Mouse (Mus musculus) B cell, adult 2 months (primary cell): ENCODE measurements around the gene Idh2.

Source experiments
- DNase-seq, 2 experiments: peaks; one replicate each; pipeline ENCODE4 v3.0.0; 2022

Idh2 gene

DNA sequence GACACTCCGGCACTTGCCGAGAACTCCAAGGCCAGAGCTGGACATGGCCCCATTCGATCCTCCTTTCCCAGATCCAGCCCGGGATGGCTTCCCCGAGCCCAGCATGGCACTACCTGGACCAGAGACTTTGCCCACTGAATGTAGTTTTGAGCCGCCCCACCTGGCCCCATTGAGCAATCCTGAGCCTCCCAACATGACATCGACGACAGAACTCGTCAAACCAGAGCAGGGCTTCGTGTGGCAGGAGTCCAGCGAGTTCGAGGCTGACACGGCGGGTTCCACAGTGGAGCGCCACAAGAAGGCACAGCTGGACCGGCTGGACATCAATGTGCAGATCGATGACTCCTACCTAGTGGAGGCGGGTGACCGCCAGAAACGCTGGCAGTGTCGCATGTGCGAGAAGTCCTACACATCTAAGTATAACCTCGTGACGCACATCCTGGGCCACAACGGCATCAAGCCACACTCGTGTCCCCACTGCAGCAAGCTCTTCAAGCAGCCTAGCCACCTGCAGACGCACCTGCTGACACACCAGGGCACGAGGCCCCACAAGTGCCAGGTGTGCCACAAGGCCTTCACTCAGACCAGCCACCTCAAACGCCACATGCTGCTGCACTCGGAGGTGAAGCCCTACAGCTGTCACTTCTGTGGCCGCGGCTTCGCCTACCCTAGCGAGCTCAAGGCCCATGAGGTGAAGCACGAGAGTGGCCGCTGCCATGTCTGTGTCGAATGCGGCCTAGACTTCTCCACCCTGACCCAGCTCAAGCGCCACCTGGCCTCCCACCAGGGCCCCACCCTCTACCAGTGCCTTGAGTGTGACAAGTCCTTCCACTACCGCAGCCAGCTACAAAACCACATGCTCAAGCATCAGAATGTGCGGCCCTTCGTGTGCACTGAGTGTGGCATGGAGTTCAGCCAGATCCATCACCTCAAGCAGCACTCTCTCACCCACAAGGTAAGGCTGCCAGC is 33.3 kb downstream of the Idh2 start:
- DNase-seq: no peak

DNA sequence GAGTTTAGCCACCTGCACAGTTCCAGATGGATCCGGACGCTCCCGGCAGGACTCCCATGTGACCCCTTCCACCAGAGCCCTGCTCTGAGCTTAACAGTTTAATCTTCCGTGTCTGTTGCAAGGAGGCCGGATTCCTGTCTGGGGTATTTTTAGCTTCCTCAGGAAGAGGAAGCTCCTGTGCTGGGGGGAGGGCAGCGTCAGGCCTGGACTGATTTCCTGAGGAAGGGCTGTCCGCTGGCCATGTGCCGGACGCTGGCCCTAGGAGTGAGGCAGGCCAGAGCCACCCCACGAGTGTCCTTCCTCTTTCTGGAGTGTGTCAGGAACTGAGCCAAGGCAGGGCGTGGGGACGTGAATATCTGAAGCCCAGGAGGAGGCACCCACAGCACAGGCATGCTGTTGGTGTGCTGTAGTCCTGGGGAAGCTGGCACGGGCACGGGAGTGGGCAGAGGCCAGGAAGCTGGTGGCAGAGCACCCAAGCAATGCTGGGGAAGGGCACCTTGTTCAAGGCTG is 36.3 kb downstream of the Idh2 start:
- peak; percentile 45 to 47 for DNase-seq

DNA sequence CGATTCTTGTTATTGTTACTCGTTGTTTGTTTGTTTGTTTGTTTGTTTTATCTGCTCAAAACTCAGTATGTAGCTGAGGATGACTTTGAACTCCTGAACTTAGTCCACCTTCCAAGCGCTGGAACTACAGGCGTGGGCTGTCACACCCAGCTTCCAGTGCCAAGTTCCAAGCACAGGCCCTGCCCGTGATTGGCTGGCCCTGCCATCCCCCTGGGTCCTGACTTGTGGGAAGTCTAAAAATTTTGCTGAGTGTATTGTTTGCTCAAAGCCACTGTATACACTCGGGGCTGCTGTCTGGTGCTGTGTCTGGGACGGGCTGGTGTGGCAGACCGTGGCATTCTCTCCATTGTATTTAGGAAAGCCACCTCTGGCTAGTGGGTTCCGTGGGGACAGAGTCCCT is 37.4 kb downstream of the Idh2 start:
- no peak for DNase-seq

DNA sequence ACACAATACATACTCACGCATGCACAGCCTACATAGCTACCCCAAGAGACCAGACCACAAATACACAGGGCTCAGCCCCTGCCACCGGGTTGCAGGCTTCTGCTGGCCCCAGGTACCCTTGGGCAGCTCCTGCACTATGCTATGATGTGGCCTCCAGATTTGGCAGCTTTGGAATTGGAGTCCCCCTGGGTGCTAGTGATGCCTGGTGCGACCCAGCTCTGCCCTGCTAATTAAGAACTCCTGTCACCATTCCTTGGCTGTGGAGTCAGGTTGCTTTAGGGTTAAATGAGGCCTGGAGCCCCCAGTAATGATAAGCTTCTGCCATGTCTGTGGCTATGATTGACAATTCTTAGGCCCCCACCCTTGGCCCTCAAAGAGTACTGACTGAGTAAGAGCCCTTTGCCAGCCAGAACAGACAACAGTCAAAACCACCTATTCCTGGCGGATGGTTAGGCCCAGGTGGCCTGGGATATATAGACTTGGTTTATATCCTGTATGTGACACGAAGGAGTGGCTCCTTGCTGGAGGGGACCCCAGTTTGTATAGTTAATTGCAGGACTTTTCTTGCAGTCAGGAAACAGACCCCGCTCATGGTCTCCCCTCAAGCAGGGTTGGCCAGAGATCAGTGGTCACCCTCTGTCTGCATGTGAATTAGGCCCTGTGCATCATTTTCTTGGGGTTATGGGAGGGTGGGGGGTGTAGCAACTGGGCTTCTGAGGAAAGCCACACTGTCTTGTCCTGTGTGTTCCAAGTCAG is 38.1 kb downstream of the Idh2 start:
- no peak for DNase-seq

DNA sequence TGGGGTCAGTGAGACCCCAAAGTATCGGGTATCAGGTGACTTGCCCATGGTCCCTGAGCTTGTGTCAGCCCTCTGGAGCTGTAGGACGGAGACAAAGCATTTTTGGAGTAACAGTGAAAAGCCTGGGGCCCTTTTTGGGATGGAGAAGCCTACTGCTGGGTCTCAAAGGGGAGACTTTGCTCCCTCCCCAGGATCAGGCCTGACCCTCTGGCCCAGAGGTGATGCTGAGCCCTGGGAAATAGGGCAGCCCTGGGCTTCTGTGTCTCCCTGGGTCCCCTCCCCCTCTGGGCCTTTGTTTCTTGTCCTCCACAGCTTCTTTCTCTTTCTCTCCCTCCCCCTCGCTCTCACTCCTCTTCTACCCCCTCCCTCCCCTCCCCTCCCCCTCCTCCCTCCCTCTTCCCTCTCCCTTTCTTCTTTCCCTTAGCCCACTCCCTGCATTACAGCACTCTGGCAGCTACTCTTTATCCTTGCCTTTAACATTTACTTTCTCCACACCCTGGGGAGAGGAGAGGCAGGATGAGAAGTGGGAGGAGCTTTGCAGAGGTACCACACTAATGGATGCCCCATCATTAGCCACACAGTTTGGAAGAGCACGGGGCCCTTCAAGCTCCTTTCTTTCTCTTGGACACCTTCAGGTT is 39.1 kb downstream of the Idh2 start:
- no peak for DNase-seq

DNA sequence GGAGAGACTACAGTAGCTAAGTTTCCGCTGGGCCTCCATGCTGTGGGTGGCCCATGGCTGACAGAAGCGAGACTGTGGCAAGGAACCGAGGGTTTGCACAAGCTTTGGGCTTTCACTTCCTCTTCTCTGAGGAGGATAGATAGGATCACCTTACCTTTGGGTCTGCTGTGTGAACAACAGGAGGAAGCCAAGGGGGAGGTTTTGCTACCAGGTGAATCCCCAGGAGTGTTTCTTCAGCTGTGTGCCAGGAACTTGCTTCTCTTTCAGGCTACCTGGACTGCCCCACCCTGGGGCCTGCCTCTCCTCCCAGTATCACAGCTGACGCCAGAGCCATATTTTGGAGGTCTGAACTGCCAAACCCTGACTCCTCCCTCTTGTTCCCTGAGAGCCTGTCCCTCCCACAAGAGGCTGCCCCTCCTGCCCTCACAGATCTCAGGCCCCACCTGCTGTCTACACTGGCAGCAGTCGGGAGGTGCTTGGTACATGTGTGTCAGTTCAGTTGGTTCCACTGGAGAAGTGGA is 40.2 kb downstream of the Idh2 start:
- DNase-seq: peak; percentile 77 to 81

DNA sequence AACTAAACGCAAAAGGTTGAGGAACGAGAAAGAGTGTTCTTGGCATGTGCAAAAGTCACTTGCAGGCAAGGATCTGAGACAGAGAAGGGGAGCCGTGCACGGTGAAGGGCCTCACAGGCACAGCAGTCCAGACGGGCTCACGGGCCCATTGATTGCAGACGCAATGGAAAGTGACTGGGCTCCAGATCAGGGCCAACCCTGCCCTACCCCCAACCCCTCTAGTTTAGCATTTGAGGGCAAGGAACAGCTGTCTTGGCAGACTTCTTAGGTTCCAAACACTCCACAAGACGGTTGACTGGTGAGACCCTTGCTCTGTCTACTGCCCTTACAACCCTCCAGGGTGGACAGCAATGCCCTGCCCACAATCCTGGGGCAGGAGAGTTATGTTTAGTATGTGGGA is 41.7 kb downstream of the Idh2 start:
- no peak for DNase-seq

DNA sequence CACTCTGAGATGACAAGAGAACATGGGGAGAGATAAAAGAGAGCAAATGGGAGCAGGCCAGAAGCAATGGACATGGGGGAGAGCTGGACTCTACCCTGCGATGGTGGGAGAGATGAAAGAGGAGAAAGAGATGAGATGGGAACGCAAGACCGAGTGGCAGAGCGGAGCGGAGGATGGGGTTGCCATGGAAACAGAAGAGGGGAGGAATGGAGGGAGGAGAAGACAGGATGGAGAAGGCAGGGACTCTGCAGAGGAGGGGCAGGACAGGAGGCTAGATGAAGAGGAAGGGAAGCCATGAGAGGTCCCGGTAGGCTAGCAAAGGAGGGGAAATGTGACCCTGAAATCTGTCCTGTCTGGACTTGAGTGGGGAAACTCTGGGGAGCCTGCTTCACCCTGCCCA is 42.9 kb downstream of the Idh2 start:
- DNase-seq: no peak

DNA sequence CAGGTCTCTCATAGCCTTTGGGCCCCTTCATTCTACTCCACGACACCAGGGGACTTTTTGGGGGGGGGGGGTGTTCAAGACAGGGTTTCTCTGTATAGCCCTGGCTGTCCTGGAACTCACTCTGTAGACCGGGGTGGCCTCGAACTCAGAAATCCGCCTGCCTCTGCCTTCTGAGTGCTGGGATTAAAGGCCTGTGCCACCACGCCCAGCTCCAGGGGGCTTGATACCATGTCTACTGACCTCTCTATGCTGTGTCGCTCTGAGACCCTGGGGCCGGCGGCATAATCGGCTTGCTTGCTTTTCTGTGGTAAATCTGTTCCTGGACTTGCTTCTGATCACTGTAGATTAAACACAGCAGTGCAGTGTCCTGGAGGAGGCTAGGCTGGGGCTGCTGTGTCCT is 44.0 kb downstream of the Idh2 start:
- DNase-seq: no peak

DNA sequence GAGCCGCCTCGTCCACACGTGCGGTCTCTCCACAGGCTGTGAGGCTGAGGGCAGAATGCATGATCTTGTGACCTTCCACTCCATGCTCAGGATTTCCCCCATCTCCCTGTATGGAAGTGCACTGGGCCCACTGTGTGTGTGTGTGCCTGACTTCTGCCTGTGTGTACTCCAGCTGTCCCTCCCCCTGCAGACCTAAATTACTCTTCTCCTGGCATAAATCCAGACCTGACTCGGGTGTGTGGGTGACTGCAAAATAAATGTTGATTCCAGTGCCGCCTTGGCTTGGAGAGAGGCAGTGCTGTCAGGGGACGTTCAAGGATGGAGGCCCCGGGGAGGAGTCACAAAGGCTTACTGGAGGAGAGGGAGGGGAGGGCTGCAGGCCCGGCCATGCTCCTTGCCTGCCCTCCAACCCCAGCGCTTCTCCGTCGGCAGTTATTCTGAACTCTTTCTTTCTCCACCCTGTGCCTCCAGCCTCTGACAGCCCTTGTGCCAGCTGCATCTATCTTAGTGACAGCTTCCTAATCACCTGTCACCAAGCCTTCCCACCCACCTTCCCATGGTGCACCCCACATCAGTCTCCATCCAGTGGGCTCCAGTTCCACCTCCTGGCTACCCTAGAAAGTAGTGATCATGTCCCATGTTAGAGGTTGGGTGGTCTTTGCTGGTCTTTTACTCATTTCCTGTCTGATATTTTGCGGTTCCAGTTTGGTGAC is 45.4 kb downstream of the Idh2 start:
- DNase-seq: no peak

DNA sequence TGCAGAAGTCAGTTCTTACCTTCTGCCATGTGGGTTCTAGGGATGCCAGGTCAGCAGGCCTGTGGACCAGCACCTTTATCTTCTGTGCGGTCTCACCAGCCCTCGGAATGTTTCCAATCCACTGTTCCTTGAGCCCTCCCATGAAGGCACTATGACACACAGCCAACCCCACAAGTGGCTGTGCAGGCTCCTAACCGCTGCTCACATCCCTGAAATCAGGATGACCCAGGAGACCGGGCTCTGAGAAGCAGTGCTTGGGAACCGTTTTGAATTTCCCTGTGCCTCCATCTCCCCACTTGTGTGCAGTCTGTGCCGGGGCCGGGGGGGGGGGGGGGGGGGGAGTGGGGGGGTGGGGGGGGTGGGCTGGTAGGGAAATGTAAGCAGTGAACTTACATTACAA is 46.9 kb downstream of the Idh2 start:
- no peak for DNase-seq

DNA sequence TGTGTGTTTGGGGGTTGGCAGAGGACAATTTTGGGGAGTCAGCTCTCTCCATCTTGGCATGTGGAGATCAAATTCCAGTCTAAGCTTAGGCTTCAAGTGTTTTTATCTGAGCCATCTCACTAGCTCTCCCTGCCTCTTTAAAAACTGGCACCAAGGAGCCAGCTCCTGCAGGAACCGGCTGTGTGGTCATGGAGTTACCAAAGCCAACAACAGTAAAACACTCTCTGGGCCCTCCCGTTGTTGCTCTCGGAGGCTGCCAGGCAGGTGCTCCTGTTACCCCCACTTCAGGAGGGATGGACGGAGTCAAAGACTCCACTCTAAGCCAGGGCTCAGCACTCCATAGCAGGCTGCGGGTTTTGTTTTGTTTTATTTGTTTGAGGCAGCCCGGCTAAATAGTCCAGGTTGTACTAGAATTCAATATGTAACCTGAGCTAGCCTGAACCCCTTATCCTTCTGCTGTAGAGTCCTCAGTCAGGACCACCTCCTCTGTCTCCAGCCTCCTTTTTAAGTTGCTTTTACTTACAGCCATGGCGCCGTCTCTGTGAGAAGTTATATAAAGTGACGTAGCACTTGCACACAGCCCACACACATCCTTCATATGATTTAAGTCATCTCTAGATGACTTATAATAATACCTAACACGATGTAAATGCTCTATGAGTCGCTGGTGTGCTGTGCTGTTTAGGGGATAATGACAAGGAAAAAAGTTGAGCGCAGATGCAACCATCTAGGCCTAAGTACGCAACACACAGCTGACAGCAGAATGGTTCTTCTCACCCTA is 48.3 kb downstream of the Idh2 start:
- DNase-seq: no peak

DNA sequence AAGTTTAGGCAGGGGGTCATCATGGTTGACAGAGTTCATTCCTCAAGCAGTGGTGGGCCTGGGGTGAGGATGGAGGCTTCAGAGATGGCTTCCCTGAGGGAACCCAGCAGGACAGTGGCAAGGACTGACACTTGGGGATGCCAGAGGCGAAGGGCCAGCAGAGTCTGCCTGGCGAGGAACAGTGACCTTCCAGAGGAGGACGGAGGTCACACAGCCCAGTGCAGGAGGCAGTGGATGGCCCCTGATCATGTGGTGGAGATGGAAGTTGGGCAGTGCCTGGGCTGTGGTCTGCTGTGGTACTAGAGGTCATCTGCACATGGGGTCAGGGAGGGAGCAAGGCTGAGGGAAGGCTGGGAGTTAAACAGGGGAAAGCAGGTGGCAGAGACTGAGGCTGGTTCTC is 49.9 kb downstream of the Idh2 start:
- DNase-seq: no peak

DNA sequence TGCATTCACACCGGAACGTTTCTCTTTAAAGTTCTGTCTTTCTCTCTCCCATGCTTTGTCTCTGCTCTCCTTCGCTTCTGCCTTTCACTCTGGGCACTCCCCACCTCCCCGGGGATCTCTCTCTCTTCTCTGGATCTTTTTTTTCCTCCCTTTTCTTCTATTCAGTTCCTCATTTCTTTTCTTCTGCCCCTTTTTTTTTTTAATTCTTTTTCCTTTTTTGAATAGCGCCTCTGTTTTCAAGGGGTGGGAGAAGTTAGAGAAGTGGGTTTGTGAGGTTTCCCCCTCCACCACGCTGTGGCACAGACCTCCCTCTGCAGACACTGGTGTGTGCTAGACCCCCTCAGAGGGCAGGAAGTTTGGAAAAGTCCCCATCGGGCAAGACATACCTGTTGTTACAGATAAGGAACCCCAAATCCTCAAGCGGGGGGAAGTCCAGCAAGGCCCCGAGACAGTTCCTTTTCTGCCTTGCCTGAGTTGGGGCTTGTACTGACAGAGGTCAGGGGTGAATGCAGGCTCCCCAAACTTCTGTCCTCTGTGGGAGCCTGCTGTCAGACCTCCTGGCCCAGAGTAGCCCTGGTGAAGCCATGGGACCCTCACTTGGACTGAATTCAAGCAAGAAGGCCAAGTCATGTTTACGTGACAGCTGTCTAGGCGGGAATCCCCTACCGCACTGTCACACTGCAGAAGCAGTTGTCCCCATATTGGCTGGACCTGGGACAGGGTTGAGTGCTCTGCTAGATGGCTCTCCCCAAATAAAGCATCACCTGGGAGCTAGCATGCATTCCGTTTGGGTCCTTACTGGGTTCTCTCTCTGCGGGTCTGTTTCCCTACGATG is 51.1 kb downstream of the Idh2 start:
- DNase-seq: peak; percentile 39 to 46

DNA sequence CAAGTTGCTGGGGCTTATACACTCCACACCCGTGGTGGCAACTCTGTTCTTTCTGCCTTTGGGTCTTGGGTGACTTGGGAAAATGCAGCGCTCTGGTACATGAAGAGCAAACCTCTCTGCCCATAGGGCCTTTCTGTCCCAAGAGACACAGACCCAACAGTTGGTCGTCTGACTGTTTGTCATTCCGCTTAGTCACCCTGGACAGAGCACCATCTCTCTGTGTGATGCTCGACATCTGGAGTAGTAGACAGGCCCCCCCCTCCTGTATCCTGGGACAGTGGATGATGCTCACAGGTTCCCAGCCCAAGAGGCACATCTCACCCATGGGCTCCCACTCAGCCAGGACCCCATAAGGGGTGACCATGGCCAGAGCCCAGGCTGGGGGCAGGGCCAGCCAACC is 51.9 kb downstream of the Idh2 start:
- no peak for DNase-seq

DNA sequence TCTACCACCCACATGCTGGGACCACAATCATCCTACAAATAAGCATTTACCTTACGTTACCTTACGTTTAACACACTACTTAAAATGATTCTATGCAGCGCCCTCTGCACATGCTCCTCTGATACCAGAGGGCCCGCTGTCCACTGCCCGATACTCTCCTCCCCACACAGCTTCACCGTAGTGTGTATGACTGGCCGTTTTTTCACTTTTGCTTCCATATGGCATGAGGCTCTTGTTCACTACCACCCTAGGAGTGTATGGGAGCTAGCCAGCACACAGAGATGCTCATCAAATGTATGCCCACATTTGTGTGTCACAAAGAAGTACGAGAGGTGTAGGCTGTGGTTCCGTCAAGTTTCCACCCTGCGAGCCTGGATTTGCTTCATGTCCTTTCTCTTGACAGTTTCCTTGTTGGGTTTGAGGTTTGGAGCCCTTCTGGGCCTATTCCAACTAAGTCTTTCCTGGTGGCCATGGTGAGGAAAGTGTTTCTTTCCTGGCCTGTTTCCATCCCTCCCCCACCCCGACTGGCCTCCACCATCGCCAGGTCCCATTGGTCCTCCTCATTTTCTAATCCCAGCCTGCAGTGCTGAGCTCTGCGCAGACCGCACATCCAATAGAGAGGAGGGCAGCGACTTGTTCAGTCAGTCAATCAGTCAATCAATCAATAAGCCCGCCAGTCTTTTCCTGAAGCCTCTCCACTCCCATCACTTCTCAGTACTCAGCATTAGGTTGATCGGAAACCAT is 52.9 kb downstream of the Idh2 start:
- DNase-seq: no peak

DNA sequence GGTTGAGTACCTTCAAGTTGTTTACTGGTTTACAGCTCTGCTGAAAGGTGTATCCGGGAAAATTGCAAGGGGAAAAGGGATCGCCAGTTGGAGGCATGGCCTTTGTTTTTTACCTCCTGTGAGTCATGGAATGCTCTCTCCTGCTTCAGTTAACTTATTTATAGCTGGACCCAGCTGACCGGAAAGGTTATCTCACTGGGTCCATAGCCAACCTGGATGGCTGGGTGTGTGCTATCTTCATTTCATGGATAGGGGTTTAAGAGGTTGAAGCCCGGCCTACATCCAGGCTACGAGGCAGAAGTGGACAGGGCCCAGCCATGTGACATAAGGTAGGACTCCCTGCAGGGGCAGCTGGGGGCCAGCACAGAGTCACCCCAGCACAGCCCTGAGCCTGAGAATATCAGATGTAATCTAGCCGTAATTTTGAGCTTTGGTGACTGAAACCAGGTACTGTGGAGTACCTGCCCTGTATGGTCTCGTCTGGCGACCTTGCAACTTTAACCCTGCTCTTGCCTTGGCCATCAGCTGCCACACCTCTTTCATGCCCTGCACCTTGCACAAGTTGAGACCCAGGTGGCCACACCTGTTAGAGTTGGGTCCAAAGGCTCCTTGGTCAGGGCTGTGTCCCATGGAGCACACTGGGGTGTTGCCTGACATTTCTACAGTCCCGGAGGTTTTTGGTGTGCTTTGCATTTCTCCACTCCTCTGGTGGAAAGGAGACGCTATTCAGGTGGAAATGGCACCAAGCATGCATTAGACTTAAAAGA is 55.0 kb downstream of the Idh2 start:
- no peak for DNase-seq

DNA sequence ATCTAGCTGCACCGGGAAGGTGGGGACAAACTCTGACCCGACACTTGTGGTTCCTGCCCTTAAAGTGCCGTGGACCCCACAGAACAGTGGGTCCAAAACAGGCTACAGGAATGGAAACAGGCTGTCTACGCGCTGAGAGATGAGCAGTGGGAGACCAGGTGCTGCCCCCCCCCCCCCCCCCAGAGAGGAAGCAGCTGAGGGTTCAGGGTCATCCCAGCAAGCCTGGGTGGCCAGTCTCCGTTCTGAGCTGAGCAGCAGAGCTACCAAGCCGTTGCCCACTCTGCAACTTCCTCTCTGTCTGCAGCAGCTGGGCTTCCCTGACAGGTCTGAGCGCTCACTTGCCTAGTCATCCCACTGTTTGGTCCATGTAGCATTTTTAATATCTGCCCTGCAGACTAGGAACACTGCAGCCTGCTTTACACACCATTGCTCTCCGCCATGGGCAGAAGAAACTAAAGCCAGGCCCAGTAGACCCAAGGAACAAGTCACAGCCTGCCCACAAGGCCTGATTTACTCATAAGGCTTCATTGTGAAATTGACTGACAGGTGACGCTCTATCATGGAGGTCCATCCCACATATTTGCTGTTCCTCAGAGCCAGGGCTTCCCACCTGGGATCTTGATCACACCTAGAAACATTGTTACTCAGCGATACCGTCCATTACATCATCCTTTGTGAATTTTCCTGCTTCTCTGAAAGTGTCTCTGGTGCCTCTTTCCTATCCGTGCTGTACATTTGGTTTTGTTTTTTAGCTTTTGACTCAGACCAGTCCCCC is 55.9 kb downstream of the Idh2 start:
- no peak for DNase-seq
